Mouse (Mus musculus) heart, postnatal 0 days (tissue): ENCODE data around the gene Tyro3.

Source experiments
- CTCF ChIP-seq: IDR thresholded peaks from 2 replicates; pipeline ENCODE4 v1.5.1; 2016; ENCODE audit warnings: antibody characterized with exemption, control low read depth, low read depth
- EP300 ChIP-seq: IDR thresholded peaks from 2 replicates; pipeline ENCODE4 v1.6.1; 2016; ENCODE audit warnings: antibody characterized with exemption, low read depth

GRCm38 (mm10) chr2:119804275-119804628 is 6.7 kb downstream of the Tyro3 start:
- TF ChIP-seq EP300 (no peak), CTCF (no peak)
